Mouse (Mus musculus) heart, embryonic 16.5 days (tissue): ENCODE data around the gene Zfp386. TPM values are rescaled to one million over a fixed set of nuclear protein-coding genes. Genes with fewer than 3 reads are reported as not detected.

ENCODE experiments used
- ATAC-seq: fragments of 200-750 bp; cut with Nextera tagmentation; replicated peaks from 2 replicates; pipeline ENCODE4 v1.8.0; 2017; ENCODE audit warnings: moderate number of reproducible peaks; ENCODE audit not compliant: insufficient read depth, low FRiP score; ENCODE audit errors: extremely low read depth
- H3K27ac ChIP-seq: fragments of 300-500 bp; sonication (generic); 2 replicates; pipeline ENCODE4 v1.5.1; 2014; ENCODE audit warnings: mild to moderate bottlenecking, low read length, control low read depth, moderate library complexity
- H3K27me3 ChIP-seq: fragments of 300-500 bp; sonication (generic); 2 replicates; pipeline ENCODE4 v1.6.1; 2014; ENCODE audit warnings: low read length, mixed read lengths; ENCODE audit not compliant: control insufficient read depth, insufficient read depth
- H3K36me3 ChIP-seq: fragments of 300-500 bp; sonication (generic); 2 replicates; pipeline ENCODE4 v1.6.1; 2014; ENCODE audit not compliant: control insufficient read depth, insufficient read depth
- H3K4me1 ChIP-seq: fragments of 300-500 bp; sonication (generic); 2 replicates; pipeline ENCODE4 v1.6.1; 2014; ENCODE audit warnings: low read length, mixed read lengths; ENCODE audit not compliant: control insufficient read depth, insufficient read depth
- H3K4me2 ChIP-seq: fragments of 300-500 bp; sonication (generic); 2 replicates; pipeline ENCODE4 v1.6.1; 2014; ENCODE audit warnings: low read depth, mild to moderate bottlenecking, control low read depth, low read length
- H3K4me3 ChIP-seq: fragments of 300-500 bp; sonication (generic); 2 replicates; pipeline ENCODE4 v1.5.1; 2014; ENCODE audit warnings: mild to moderate bottlenecking, control low read depth, low read length
- H3K9ac ChIP-seq: fragments of 300-500 bp; sonication (generic); 2 replicates; pipeline ENCODE4 v1.6.1; 2014; ENCODE audit warnings: low read length, control low read depth
- H3K9me3 ChIP-seq: fragments of 300-500 bp; sonication (generic); replicated peaks from 2 replicates; pipeline ENCODE4 v1.6.1; 2016; ENCODE audit warnings: low read length; ENCODE audit not compliant: control insufficient read depth
- WGBS: fragments of 180-500 bp; shearing (Covaris S2); extraction: QIAGEN DNeasy Blood & Tissue Kit; methylation state at CpG from one replicate; pipeline ENCODE4 v1.1.7; 2014; 5-methylcytosine and 5-hydroxymethylcytosine counted together
- polyA plus RNA-seq: library from polyadenylated mRNA; unstranded; fragments of >200 nt; fragmentation: Nextera tagmentation; extraction: Ambion mirVana; gene quantifications from 2 replicates; pipeline ENCODE4 v1.2.1, GENCODE M21; 2015

The Zfp386 gene
- polyA plus RNA-seq, 1 experiment from 2014 or later = 32.2 TPM

DNA sequence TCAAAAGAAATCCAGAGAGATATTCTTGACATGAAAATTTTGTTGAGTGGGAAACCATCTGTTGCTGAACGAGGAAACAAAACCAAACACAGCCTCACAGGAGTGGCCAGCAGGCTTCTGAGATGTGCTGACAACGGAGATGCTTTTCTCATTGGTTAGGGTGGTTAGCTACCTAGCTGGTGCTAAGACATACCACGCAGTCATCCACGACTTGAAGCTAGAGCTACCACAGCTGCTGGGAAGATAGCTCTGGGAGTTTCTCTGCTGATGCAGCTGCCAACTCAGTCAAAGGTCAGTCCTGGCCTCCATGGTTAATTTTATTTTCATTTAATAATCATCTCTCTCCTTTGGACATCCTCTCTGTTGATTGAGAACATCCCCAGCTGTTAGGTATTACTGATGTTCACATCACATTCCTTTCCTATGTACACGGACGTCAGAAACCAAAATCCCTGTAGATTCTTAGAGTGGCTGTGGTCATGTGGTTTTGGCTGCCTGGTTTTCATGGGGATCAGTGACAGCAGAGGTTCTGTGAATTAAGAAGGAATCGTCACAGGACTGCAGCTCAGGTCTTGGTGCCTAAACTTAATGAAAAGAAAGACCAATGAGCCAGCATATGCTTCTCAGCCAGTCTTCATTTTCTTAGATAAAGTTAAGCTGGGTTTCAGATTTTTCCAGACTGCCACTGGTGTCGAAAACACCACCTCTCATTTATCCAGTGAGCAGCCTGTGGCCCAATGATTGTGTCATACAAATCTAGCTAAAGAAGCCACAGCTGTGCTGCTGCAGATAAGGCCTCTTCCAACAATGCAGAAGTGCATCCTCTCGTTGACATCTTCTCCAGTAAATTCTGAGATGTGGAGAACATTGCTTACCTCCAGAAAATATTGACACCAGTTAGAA is 62.2 kb downstream of the Zfp386 start:
- Histone ChIP-seq H3K27ac (no peak overlapping the region), H3K36me3 (no peaks in the 10 kb centered on the region), H3K9me3 (0 out of 2 replicates have a peak, but pooled peaks cover 3% of the 10 kb centered on the region), H3K9ac (no peak overlapping the region), H3K4me2 (no peak overlapping the region), H3K4me1 (no peaks in the 10 kb centered on the region), H3K27me3 (no peaks in the 10 kb centered on the region), H3K4me3 (no peak overlapping the region)
- WGBS = 56% methylated on average over 9 of the region's 9 CpGs
- ATAC-seq = no peak

DNA sequence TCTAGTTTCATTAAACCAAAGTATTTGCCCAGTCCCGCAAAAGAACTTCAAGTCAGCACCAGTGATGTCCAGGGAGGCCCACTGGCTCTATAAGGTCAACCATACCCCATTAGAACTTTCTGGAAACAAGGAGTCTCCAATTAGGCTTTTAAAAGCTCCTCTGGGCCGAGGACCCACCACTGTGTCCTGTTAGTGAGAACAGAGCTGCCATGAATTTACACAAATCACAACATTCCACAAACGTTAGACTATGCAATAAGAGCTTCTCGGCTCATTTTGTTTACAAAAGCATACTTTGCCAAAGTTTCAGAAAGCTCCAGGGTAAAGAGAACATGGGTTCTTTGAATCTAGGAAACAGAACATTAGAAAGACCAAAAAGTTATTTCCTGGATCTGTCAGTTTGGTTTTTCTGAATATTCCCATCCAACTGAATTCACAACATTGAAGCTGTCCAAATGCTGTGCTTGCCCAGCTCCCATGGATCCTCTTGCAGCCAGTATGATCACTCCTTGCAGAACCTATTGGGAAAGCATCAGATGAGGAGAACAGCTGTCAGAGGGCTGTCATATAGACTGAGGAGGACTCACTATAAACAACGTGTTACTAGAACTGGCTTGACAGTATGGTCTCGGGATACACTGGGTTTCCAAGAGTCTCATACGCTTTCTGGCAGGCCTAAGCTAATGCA is 63.6 kb downstream of the Zfp386 start:
- H3K4me1 ChIP-seq = no peaks in the 10 kb centered on the region
- no peak for ATAC-seq
- 0 out of 2 replicates have a peak, but pooled peaks cover 3% of the 10 kb centered on the region for H3K9me3 ChIP-seq
- no peak overlapping the region for H3K27ac ChIP-seq
- no peak overlapping the region for H3K4me2 ChIP-seq
- 68% methylated on average over 7 of the region's 7 CpGs for WGBS
- H3K9ac ChIP-seq = no peak overlapping the region
- no peak overlapping the region for H3K4me3 ChIP-seq
- H3K27me3 ChIP-seq = no peaks in the 10 kb centered on the region
- H3K36me3 ChIP-seq = no peaks in the 10 kb centered on the region

Other genes starting within 250 kb of the Zfp386 start
- gene Vipr2, start 30.0 kb downstream of the Zfp386 start, polyA plus RNA-seq = 0.55 and 0.64 TPM in 2 replicates
- gene Wdr60, start 215.3 kb downstream of the Zfp386 start, polyA plus RNA-seq = 6.3 and 6.5 TPM in 2 replicates
- gene Gm11027, start 227.7 kb downstream of the Zfp386 start, polyA plus RNA-seq = not detected in 2 replicates
- gene Esyt2, start 233.5 kb downstream of the Zfp386 start, polyA plus RNA-seq = 11.7 TPM in 2 replicates